Mouse (Mus musculus): ENCODE measurements around the gene Sirpa. TPM values are rescaled to one million over a fixed set of nuclear protein-coding genes. Genes with fewer than 3 reads are reported as not detected.

Sirpa gene
- total RNA-seq, 4 experiments from 2014 or later = 4.0 to 9.7 (median 5.3) TPM

GRCm38 (mm10) chr2:129605816-129606215 lies 13.2 kb downstream of the Sirpa start:
- DNase-seq (ENCODE audit: low spot score in 2 of 2) = no peak

DNA sequence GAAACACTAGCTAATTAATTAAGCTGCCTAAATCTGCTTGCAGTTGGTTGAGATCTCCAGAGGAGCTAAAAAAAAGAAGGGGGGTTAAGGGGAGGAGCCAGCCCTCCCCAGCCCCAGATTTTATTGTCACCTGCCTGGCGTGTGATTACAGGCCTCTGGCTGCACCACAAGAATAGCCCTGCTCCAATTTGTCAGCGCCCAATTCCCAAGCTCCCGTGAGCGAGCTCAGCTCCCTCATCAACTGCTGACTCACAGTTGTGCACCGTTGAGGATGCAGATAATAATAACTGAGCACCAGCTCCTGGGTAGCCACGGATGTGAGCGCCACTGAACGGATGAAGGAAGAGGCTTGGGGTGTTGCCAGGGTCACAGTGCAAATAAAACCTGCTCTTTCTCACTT lies 13.6 kb downstream of the Sirpa start:
- DNase-seq (ENCODE audit: low spot score in 2 of 2) = no peak

DNA sequence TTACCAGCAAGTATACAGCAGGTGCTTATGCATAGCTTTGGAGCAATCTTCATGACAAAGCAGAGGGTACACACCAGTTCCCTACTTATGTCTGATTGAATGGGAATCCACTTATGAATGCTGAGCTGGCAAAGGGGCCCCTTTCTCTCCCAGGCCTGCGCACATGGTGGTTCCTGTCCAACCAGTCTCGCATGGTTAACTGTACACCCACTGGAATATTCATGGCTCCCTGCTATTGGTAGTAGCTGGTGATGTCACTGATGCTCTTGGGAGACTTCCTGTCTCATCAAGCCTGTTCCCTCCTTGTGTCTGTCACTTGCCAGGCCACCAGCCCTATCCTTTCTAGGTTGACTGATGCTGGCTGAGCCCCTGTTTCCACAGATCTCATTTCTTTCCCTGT lies 14.3 kb downstream of the Sirpa start:
- DNase-seq (ENCODE audit: low spot score in 2 of 2) = no peak

DNA sequence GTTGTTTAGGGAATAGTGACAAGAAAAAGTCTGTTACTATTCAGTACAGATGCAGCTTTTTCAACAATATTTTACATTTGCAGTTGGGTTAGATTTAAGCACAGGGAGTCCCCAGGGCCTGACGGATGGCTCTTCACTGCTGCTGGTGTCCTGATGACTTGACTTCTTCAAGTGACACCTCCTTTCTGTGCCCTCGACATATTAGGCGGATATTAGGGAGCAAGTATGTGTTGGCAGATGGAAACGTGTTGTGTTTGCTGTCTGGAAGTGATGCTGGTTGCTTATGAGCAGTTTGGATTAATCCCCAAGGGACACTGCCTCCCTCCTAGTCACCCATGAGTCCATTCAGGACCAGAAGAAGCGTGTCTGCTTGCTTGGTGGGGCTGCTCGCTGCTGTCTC lies 21.3 kb downstream of the Sirpa start:
- DNase-seq (ENCODE audit: low spot score in 2 of 2) = no peak

DNA sequence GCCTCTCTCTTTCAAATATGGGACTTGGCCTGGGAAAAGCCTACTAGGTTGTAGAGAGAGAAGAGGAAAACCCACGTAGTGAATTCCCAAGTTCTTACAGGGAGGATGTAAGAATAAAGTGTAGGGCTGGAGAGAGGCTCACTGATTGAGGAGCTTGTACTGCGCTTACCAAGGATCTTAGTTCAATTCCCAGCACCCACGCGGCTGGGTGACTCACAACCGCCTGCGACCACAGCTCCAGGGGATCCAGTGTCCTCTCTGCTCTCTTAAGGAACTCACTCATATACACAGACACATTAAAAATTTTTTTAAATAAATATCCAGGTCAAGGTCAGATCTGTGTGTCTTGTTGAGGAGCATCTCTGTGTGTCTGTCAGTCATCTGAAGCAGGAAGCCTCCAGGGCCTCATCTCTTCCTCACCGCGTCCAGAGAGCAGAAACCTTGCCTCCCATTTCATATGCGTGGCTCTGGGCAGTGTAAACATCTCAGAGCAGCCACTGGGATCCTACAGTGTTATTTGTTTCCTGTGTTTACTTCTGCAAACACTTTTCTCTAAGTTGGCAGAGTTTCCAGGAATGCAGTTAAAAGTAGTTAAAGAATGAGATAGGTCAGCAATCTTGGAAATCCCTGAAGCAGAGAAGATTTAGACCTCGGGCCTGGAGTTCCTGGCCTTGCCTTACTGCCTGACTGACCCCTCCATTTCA lies 22.0 kb downstream of the Sirpa start:
- DNase-seq (ENCODE audit: low spot score in 2 of 2) = no peak

DNA sequence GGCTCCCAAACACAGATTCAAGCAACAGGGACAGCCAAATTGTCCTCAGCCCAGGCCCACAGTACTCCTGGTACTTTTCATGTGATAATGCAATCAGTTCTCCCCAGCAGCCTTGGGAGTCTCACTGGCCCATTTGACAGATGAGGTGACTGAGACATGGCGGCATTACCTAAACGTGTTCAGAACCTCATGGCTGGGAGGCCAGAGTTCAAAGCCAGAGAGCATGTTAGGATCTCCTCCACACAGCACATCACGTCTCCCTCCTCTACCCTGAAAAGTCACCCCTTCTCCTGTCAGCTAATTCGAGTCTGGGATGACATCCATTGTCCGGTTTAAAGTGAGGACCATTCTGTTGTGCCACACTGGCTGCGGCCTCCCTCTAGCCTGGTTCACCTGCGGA lies 27.5 kb downstream of the Sirpa start:
- DNase-seq (ENCODE audit: low spot score in 2 of 2) = peak; percentile 1

DNA sequence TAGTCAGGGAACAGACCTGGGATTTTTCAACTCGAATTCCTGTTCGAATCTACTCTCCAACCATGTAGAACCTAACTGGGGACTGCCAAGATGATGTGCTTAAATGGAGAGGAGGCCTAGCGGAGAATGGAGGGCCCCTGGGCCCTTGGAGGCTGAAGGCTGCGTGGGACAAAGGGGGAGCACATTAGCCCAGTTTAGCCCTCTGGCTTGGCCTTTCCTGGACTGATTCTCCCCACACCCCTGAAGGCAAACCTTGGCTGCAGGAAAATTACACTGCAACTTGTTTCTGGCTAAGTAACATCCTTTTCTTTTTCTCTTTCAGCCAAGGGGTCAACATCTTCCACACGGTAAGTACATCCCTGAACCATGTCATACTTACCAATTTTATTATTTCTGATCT lies 28.2 kb downstream of the Sirpa start:
- DNase-seq (ENCODE audit: low spot score in 2 of 2) = no peak

GRCm38 (mm10) chr2:129621654-129622490 lies 29.2 kb downstream of the Sirpa start:
- peak; percentile 1 to 2 for DNase-seq (ENCODE audit: low spot score in 2 of 2)

DNA sequence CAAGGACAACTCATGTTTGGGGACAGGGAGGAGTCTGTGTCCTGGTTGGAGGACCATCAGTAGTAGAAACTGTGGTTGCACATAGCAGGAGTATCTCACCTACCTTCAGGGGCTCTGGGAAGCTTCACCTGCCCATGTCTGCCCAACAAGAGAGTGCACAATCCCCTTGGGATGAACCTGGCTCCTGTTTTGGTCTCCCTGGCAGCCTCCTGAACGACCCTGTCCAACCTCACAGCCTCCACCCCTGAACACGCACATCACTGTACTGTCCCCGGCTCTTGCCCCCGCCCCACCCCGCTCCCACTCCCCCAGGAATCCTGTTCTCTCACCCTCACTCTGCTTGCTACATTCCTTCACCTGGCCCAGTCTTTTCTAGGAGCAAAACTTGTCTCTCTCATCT lies 30.3 kb downstream of the Sirpa start:
- DNase-seq (ENCODE audit: low spot score in 2 of 2) = peak; percentile 1

DNA sequence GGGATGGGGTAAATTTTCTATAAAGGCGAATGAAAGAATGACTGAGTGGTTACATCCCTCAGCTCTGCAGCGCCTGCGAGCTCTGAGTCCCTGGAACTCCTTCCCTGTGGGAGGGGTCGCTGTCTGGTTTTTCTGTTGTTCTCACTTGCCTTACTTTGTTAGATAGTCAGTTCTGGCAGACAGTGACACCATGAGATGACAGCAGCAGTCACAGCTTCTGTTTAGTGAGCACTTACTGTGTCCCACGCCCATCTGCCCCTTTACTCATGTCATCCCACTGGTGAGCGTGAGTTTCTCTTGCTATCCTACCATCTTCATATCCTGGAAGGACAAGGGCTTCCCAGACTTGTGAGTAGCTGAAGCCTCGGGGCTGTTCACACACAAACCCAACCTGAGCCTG lies 31.1 kb downstream of the Sirpa start:
- DNase-seq (ENCODE audit: low spot score in 2 of 2) = peak in 1 of 2 experiments; percentile 1

DNA sequence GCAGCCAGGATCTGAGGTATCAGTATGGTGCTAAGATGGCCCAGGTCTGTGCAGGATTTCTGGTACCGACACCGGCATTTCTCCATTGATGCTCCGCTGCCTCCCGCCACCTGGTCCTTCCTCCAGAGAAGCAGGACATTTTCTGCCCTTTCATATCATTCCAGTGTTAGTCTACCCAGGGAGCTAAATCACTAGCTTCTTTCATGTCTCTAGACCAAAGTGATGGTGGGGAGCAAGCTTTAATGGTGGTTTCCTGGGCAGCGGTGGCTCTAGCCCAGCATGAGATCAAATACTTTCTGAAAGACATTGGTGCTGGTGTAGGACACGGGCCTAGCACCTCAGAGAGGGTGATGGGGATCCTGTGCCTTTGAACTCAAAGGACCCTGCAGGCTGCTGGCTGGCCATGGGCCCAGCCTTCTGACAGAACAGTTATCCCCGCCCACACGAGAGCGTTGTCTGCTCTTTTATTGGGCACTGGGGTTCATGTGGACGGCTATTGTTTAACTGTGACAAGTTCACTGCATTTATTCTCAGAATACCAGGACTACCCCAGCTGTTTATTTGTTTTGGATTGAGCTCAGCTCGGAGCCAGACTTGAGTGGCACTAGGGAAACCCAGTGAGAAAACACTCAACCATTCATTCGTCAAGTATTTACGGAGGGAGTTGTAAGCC lies 31.7 kb downstream of the Sirpa start:
- DNase-seq (ENCODE audit: low spot score in 2 of 2) = peak in 1 of 2 experiments; percentile 2

- peak in 1 of 2 experiments; percentile 1 for DNase-seq (ENCODE audit: low spot score in 2 of 2)
These were observed 32.3 kb downstream of the Sirpa start for GRCm38 (mm10) chr2:129624956-129625355.

DNA sequence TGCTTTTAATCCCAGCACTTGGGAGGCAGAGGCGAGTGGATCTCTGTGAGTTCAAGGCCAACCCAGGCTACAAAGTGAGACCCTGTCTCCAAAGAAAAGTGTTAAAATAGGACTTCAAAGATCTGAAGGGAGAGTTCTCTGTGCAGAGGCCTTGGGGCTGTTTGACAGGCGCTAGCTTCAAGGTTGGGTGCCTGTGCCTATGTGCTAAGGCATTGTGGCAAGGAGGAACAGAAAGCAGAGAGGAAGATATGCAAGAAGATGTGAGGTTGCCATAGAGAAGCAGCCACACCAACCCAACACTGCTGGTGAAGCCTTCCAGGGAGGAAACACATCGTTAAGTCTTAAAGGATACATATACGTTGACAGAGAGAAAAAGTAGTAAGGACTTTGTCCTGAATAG lies 33.2 kb downstream of the Sirpa start:
- peak in 1 of 2 experiments; percentile 1 for DNase-seq (ENCODE audit: low spot score in 2 of 2)

DNA sequence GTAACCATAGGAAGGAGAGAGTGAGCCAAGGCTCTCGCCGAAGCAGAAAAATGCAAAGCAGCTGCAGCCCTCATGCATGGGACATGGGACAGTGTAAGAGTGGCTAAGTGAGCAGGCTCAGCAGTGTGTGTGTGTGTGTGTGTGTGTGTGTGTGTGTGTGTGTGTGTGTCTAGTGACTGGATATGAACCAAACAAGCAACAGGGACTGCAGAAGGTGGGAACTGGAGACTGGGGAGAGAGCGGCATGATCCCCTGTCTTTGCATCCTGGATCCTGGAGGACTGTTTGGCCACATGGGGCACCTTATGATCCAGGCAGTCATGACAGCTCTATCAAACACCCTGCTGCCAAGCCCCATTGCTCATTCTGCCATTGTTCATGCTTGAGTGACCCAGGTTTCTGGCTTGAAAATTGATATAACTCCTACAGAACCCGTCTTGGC lies 34.0 kb downstream of the Sirpa start:
- DNase-seq (ENCODE audit: low spot score in 2 of 2) = no peak

DNA sequence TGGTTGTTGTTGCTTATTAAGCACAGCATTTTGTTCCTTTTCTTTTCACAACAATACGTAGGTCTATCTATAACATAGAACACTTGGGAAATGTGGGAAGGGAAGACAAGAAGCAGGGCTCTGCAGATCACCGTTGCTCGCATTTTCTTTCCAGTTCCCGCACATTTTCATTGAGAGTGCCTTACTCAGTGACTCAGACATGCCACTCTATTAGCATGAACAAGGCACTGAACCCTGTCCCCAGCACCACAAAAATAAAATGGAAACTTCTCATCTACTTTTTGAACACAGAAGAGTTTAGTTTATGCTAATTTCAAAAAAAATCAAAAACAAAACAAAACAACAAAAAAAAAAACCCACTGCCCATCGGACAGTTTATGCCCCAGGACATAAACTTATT lies 34.5 kb downstream of the Sirpa start:
- DNase-seq (ENCODE audit: low spot score in 2 of 2) = no peak

DNA sequence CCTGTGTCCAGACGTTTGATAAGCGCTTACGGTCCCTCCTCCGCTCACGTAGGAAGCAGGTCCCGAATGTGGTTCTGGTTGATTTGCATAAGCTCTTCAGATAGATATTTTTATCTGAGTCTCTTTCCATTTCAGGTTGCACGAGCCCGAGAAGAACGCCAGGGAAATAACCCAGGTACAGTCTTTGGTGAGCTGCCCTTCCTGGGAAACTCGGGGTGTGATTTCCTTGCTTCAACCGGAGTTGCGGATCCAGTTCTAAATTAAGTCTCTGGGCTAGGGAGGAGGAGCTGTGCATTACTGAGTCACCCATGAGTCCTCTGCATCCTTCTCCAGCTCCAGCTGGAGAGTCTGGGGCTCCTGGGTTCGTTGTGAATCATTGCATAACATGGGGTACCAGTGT lies 35.2 kb downstream of the Sirpa start:
- no peak for DNase-seq (ENCODE audit: low spot score in 2 of 2)

GRCm38 (mm10) chr2:129628456-129629185 lies 36.0 kb downstream of the Sirpa start:
- no peak for DNase-seq (ENCODE audit: low spot score in 2 of 2)

- peak; percentile 1 to 2 for DNase-seq (ENCODE audit: low spot score in 2 of 2)
These were observed 37.3 kb downstream of the Sirpa start for GRCm38 (mm10) chr2:129629786-129630531.

GRCm38 (mm10) chr2:129630532-129630886 lies 37.9 kb downstream of the Sirpa start:
- DNase-seq (ENCODE audit: low spot score in 2 of 2) = peak; percentile 2

GRCm38 (mm10) chr2:129630978-129631660 lies 38.5 kb downstream of the Sirpa start:
- peak in 1 of 2 experiments; percentile 3 for DNase-seq (ENCODE audit: low spot score in 2 of 2)

Data from gastrocnemius, adult 8-10 months (tissue).